Mouse (Mus musculus) skeletal muscle tissue, postnatal 0 days (tissue): ENCODE results near the gene Cd70. TPM values are rescaled to one million over a fixed set of nuclear protein-coding genes. Genes with fewer than 3 reads are reported as not detected.

Experiments
- polyA plus RNA-seq: library from polyadenylated mRNA; unstranded; fragments of >200 nt; fragmentation: Nextera tagmentation; extraction: Ambion mirVana; gene quantifications from 2 replicates; pipeline ENCODE4 v1.2.1, GENCODE M21; 2015

The Cd70 gene
- not detected in 2 replicates for polyA plus RNA-seq

DNA sequence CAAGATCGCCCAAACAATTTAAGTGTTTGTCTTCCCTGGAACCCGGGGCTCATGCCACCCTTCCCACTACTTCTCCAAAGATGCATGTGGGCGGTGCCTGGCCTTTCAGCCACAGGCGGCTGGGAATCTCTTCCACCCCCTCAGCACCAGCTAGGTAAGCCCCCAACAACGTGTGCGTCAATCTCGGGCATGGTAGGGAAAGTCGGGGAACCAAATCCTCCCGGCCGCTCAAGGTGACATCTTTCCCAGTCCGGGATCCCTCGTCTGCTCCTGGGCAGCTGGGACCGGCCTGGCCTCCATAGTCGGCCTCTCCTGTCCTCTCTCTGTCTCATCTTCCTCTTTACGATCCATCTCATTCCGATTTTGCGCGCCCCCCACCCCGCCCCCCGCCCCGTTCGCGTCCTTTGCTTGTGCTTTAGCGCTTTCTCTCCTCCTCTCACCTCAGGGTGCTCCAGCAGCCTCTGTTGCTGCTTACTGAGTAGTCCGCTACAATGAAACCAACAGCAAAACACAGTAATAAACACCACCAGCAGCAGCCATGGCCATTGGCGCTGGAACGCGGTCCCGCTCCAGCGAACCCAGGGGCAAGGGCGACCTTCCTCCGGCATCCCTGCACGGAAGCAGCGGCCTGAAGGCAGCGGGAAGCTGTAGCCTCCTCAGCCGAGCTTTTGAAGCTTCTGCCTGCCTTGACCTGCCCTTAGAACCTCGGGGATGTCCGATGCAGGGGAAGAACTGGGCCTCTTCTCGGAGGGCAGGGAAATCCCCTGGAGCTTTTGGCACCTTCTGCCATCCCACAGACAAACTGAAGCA lies at the start of gene Cd70:
Gene Cd70 (minus strand): TSS at position 784 of the 810 bp plus-strand sequence.

DNA sequence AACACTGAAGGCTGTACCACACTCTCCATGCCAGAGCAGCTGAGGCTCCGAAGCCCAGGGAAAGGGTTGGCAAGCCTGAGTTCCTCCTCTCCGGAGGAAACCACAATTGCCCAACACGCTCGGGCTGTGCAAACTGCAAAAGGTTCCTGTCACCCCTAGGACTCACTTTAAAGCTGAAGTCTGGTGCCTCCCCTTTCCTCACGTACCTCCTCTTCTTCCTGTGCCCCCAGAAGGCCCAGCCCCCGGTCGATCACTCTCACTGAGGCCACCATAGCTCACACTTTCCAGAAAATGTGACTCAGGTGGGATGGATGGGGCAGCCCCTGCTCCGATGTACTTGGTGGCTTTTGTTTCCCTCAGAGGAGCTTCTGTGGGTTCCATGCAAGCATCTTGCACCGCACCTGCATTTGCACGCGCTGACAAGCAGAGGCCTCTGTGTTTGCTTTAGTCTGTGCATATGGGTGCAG lies 44.5 kb upstream of the Cd70 start, which contains the start of gene Tnfsf14:
Gene Tnfsf14 (minus strand): TSS at position 137 of the 467 bp plus-strand sequence.

DNA sequence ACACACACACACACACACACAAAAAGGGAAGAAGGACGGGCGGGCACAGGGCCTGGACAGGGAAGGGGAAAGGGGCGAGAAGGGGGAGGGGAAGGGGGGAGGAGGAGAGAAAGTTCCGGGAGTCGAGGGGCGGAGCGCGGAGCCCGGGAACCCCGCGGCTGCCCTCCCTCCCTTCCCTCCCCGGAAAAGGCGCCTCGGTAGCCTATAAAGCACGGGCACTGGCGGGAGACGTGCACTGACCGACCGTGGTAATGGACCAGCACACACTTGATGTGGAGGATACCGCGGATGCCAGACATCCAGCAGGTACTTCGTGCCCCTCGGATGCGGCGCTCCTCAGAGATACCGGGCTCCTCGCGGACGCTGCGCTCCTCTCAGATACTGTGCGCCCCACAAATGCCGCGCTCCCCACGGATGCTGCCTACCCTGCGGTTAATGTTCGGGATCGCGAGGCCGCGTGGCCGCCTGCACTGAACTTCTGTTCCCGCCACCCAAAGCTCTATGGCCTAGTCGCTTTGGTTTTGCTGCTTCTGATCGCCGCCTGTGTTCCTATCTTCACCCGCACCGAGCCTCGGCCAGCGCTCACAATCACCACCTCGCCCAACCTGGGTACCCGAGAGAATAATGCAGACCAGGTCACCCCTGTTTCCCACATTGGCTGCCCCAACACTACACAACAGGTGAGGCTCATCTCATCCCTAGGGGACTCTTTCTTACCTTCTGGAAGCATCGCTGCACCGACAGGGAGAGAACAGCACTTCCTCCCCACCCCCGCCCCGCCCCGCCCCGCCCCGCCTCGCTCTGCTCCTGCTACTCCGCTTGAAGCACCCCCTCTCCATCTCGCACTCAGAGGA lies 44.2 kb downstream of the Cd70 start, which contains the start of gene Tnfsf9:
Gene Tnfsf9 (plus strand): TSS at position 145 of the 854 bp plus-strand sequence.

Other genes starting within 250 kb of the Cd70 start
- gene Mllt1, start 214.4 kb downstream of the Cd70 start, polyA plus RNA-seq: 9.3 and 10.1 TPM in 2 replicates
- gene Acer1, start 167.7 kb downstream of the Cd70 start, polyA plus RNA-seq: 1.7 TPM in 1 of 2 replicates, not detected in the other
- gene Clpp, start 159.5 kb downstream of the Cd70 start, polyA plus RNA-seq: 83.9 and 87.2 TPM in 2 replicates
- gene Alkbh7, start 152.4 kb downstream of the Cd70 start, polyA plus RNA-seq: 45.7 and 47.9 TPM in 2 replicates
- gene Pspn, start 149.8 kb downstream of the Cd70 start, polyA plus RNA-seq: 0.41 and 0.46 TPM in 2 replicates
- 28.6 and 38.6 TPM in 2 replicates for gene Gtf2f1, start 138.5 kb downstream of the Cd70 start, polyA plus RNA-seq
- gene Gm17949, start 138.3 kb downstream of the Cd70 start, polyA plus RNA-seq: 0.28 and 0.33 TPM in 2 replicates
- gene Khsrp, start 118.3 kb downstream of the Cd70 start, polyA plus RNA-seq: 13.9 and 15.7 TPM in 2 replicates
- gene Slc25a41, start 108.1 kb downstream of the Cd70 start, polyA plus RNA-seq: not detected in 2 replicates
- gene Crb3, start 90.7 kb downstream of the Cd70 start, polyA plus RNA-seq: 0.68 and 1.1 TPM in 2 replicates
- gene Slc25a23, start 89.9 kb downstream of the Cd70 start, polyA plus RNA-seq: 4.2 and 5.2 TPM in 2 replicates
- 0.86 and 2.1 TPM in 2 replicates for gene Dennd1c, start 71.3 kb downstream of the Cd70 start, polyA plus RNA-seq
- gene Tubb4a, start 62.0 kb downstream of the Cd70 start, polyA plus RNA-seq: 2.0 and 3.6 TPM in 2 replicates
- 1.1 and 1.5 TPM in 2 replicates for gene Tnfsf9, start 44.5 kb downstream of the Cd70 start, polyA plus RNA-seq
- 0.13 TPM in 1 of 2 replicates, not detected in the other for gene Tnfsf14, start 44.4 kb upstream of the Cd70 start, polyA plus RNA-seq
- 4.3 and 53.1 TPM in 2 replicates for gene C3, start 78.4 kb upstream of the Cd70 start, polyA plus RNA-seq
- 25.9 and 31.3 TPM in 2 replicates for gene Gpr108, start 98.7 kb upstream of the Cd70 start, polyA plus RNA-seq
- 41.2 and 47.7 TPM in 2 replicates for gene Trip10, start 99.7 kb upstream of the Cd70 start, polyA plus RNA-seq
- 1.5 and 1.9 TPM in 2 replicates for gene Vav1, start 129.3 kb upstream of the Cd70 start, polyA plus RNA-seq
- gene Adgre1, start 208.9 kb upstream of the Cd70 start, polyA plus RNA-seq: 6.4 and 7.1 TPM in 2 replicates